Mouse (Mus musculus): ENCODE measurements around the gene Tubg1. TPM values are rescaled to one million over a fixed set of nuclear protein-coding genes. Genes with fewer than 3 reads are reported as not detected.
A peak's percentile ranks its signal among the peaks of the same experiment; 100 is the strongest.

Gene Tubg1
- polyA plus RNA-seq, 1 experiment from 2014 or later = 62.7 TPM

GRCm38 (mm10) chr11:101170811-101171610, 51.3 kb downstream of the Tubg1 start, which contains the start of gene Plekhh3:
Gene Plekhh3, minus strand, starts transcription at chr11:101171351.
- peak within 1 kb of the TSS; percentile 73 for H3K4me3 ChIP-seq
- under 1% methylated on average over 49 of the region's 50 CpGs for WGBS
- H3K36me3 ChIP-seq = peaks cover 23% of the 10 kb centered on the region
- peak within 1 kb of the TSS; percentile 89 for H3K4me2 ChIP-seq
- peak within 1 kb of the TSS; percentile 68 for H3K9ac ChIP-seq
- H3K4me1 ChIP-seq = peaks cover 71% of the 10 kb centered on the region
- H3K9me3 ChIP-seq = no peaks in the 10 kb centered on the region
- peak; percentile 93 for ATAC-seq (ENCODE audit: insufficient number of reproducible peaks, low FRiP score, low TSS enrichment, low read depth)
- H3K27ac ChIP-seq = peak within 1 kb of the TSS; percentile 91
- H3K27me3 ChIP-seq = peaks cover 66% of the 10 kb centered on the region

- Histone ChIP-seq H3K27me3 (peaks cover 66% of the 10 kb centered on the region), H3K4me1 (peaks cover 75% of the 10 kb centered on the region), H3K9me3 (no peaks in the 10 kb centered on the region), H3K36me3 (peaks cover 14% of the 10 kb centered on the region), H3K27ac (peak overlapping the region; percentile 91), H3K9ac (peak overlapping the region; percentile 18; the same call in 1 of the 2 replicates), H3K4me2 (peak overlapping the region; percentile 89), H3K4me3 (peak overlapping the region; percentile 73)
- ATAC-seq (ENCODE audit: insufficient number of reproducible peaks, low FRiP score, low TSS enrichment, low read depth) = peak; percentile 52; the same call in 1 of the 2 replicates
- WGBS = under 1% methylated on average over 31 of the region's 31 CpGs
These were observed 52.1 kb downstream of the Tubg1 start for GRCm38 (mm10) chr11:101171721-101172433.

GRCm38 (mm10) chr11:101172434-101172815, 52.7 kb downstream of the Tubg1 start:
- WGBS = 6% methylated on average over 5 of the region's 5 CpGs
- Histone ChIP-seq H3K4me2 (peak overlapping the region; percentile 89), H3K9ac (peak overlapping the region; percentile 18; the same call in 1 of the 2 replicates), H3K36me3 (peaks cover 9% of the 10 kb centered on the region), H3K27me3 (peaks cover 66% of the 10 kb centered on the region), H3K4me1 (peaks cover 79% of the 10 kb centered on the region), H3K4me3 (peak overlapping the region; percentile 73), H3K9me3 (no peaks in the 10 kb centered on the region), H3K27ac (peak overlapping the region; percentile 91)
- no peak for ATAC-seq (ENCODE audit: insufficient number of reproducible peaks, low FRiP score, low TSS enrichment, low read depth)

GRCm38 (mm10) chr11:101173112-101173511, 53.4 kb downstream of the Tubg1 start:
- H3K4me3 ChIP-seq = peak overlapping the region; percentile 36
- H3K4me1 ChIP-seq = peaks cover 81% of the 10 kb centered on the region
- H3K36me3 ChIP-seq = peaks cover 2% of the 10 kb centered on the region
- peak overlapping the region; percentile 80 for H3K27ac ChIP-seq
- peaks cover 66% of the 10 kb centered on the region for H3K27me3 ChIP-seq
- peak overlapping the region; percentile 70 for H3K4me2 ChIP-seq
- no peak for ATAC-seq (ENCODE audit: insufficient number of reproducible peaks, low FRiP score, low TSS enrichment, low read depth)
- H3K9me3 ChIP-seq = no peaks in the 10 kb centered on the region
- 6% methylated on average over 11 of the region's 11 CpGs for WGBS
- H3K9ac ChIP-seq = no peak overlapping the region

GRCm38 (mm10) chr11:101173631-101174388, 54.1 kb downstream of the Tubg1 start:
- Histone ChIP-seq H3K27me3 (peaks cover 66% of the 10 kb centered on the region), H3K9ac (0 out of 2 replicates have a peak overlapping the region, but pooled peaks have one; percentile 26), H3K36me3 (no peaks in the 10 kb centered on the region), H3K4me3 (peak overlapping the region; percentile 36), H3K4me2 (peak overlapping the region; percentile 70), H3K27ac (peak overlapping the region; percentile 80), H3K9me3 (no peaks in the 10 kb centered on the region), H3K4me1 (peaks cover 76% of the 10 kb centered on the region)
- ATAC-seq (ENCODE audit: insufficient number of reproducible peaks, low FRiP score, low TSS enrichment, low read depth) = no peak
- 2% methylated on average over 61 of the region's 61 CpGs for WGBS

- no peak overlapping the region for H3K27ac ChIP-seq
- H3K4me1 ChIP-seq = peaks cover 70% of the 10 kb centered on the region
- 23% methylated on average over 9 of the region's 9 CpGs for WGBS
- peaks cover 66% of the 10 kb centered on the region for H3K27me3 ChIP-seq
- no peaks in the 10 kb centered on the region for H3K36me3 ChIP-seq
- no peak for ATAC-seq (ENCODE audit: insufficient number of reproducible peaks, low FRiP score, low TSS enrichment, low read depth)
- peak overlapping the region; percentile 70 for H3K4me2 ChIP-seq
- H3K9ac ChIP-seq = 0 out of 2 replicates have a peak overlapping the region, but pooled peaks have one; percentile 26
- no peaks in the 10 kb centered on the region for H3K9me3 ChIP-seq
- peak overlapping the region; percentile 36 for H3K4me3 ChIP-seq
These were observed 54.6 kb downstream of the Tubg1 start for GRCm38 (mm10) chr11:101174389-101174745.

GRCm38 (mm10) chr11:101174851-101175628, 55.3 kb downstream of the Tubg1 start, which contains the start of gene Ccr10:
Gene Ccr10, minus strand, starts transcription at chr11:101175443.
- Histone ChIP-seq H3K27ac (no peak within 1 kb of the TSS), H3K36me3 (no peaks in the 10 kb centered on the region), H3K9me3 (no peaks in the 10 kb centered on the region), H3K9ac (no peak within 1 kb of the TSS), H3K27me3 (peaks cover 62% of the 10 kb centered on the region), H3K4me3 (peak within 1 kb of the TSS; percentile 36), H3K4me2 (peak within 1 kb of the TSS; percentile 70), H3K4me1 (peaks cover 64% of the 10 kb centered on the region)
- ATAC-seq (ENCODE audit: insufficient number of reproducible peaks, low FRiP score, low TSS enrichment, low read depth) = no peak
- 19% methylated on average over 14 of the region's 14 CpGs for WGBS

- ATAC-seq (ENCODE audit: insufficient number of reproducible peaks, low FRiP score, low TSS enrichment, low read depth) = no peak
These were observed 55.9 kb downstream of the Tubg1 start for GRCm38 (mm10) chr11:101175636-101176116.

More at GRCm38 (mm10) chr11:101175636-101176116, 55.9 kb downstream of the Tubg1 start:
- Histone ChIP-seq H3K4me3 (peak overlapping the region; percentile 28), H3K4me1 (peaks cover 57% of the 10 kb centered on the region), H3K27me3 (peaks cover 65% of the 10 kb centered on the region), H3K4me2 (peak overlapping the region; percentile 46), H3K27ac (no peak overlapping the region), H3K36me3 (no peaks in the 10 kb centered on the region), H3K9ac (no peak overlapping the region), H3K9me3 (no peaks in the 10 kb centered on the region)
- 9% methylated on average over 11 of the region's 11 CpGs for WGBS

Data from limb, embryonic 15.5 days (tissue).